Mouse (Mus musculus) embryonic fibroblast, embryonic 13.5 days (primary cell): ENCODE results near the gene Lzts3.

ENCODE experiments used
- CTCF ChIP-seq: IDR thresholded peaks from 2 replicates; pipeline ENCODE4 v1.5.1; 2011; ENCODE audit warnings: mild to moderate bottlenecking, control low read depth, low read length, moderate library complexity, borderline replicate concordance; ENCODE audit not compliant: insufficient read depth
- POLR2A ChIP-seq: IDR thresholded peaks from 2 replicates; pipeline ENCODE4 v1.6.1; 2011; ENCODE audit warnings: low read depth, mild to moderate bottlenecking, control low read depth, low read length, moderate library complexity

- TF ChIP-seq CTCF, result no peak
- TF ChIP-seq POLR2A, result no peak
These were observed 58.6 kb downstream of the Lzts3 start for GRCm38 (mm10) chr2:130583902-130584560.
